33 mouse cellular contexts compared by ENCODE assay signal in genomic region chr12:35951757-35952156, GRCm38 (mm10). TPM values are rescaled to one million over a fixed set of nuclear protein-coding genes. Genes with fewer than 3 reads are reported as not detected.
DNase-seq lines count a peak whose midpoint lies in the region; ATAC-seq and TF ChIP-seq lines count a peak whose summit lies in the region.
"Had no signal": no experiment of that assay in that cellular context is flagged by ENCODE, and none has a peak within 500 bp of the region (broad histone marks: within the 10 kb centered on the region; RNA-seq: fewer than 3 reads in every experiment).

No protein-coding gene starts in this region.

- no peak for TF ChIP-seq CTCF in forebrain, postnatal 0 days (IDR thresholded peaks at IDR 0.05; ENCODE audit: low read depth)
- TF ChIP-seq CTCF in intestine, postnatal 0 days (IDR thresholded peaks at IDR 0.05; ENCODE audit: low read depth): no peak

- H3K4me2 ChIP-seq in forebrain, postnatal 0 days (ENCODE audit: low read depth): no peak overlapping the region
- H3K4me2 ChIP-seq in forebrain, embryonic 16.5 days (ENCODE audit: low read length): no peak overlapping the region
- H3K4me2 ChIP-seq in midbrain, embryonic 16.5 days (ENCODE audit: low read length): no peak overlapping the region
- no peak overlapping the region for H3K4me2 ChIP-seq in intestine, postnatal 0 days (replicated peaks; ENCODE audit: low read depth)
- H3K4me2 ChIP-seq: embryonic facial prominence, embryonic 12.5 days; embryonic facial prominence, embryonic 15.5 days; hindbrain, embryonic 12.5 days; hindbrain, embryonic 15.5 days had no signal

- 18% methylated on average over 1 of the region's 1 CpGs for WGBS in forebrain, postnatal 0 days
- 38% methylated on average over 1 of the region's 1 CpGs for WGBS in forebrain, embryonic 16.5 days
- 38% methylated on average over 1 of the region's 1 CpGs for WGBS in midbrain, embryonic 16.5 days
- WGBS in midbrain, embryonic 10.5 days: 54% methylated on average over 1 of the region's 1 CpGs
- WGBS in intestine, postnatal 0 days: 45% methylated on average over 1 of the region's 1 CpGs

- H3K27ac ChIP-seq in forebrain, postnatal 0 days (ENCODE audit: low read depth, low read length): no peak overlapping the region
- H3K27ac ChIP-seq in forebrain, embryonic 16.5 days (ENCODE audit: low read length): no peak overlapping the region
- H3K27ac ChIP-seq in midbrain, embryonic 16.5 days (ENCODE audit: low read length): no peak overlapping the region
- no peak overlapping the region for H3K27ac ChIP-seq in midbrain, embryonic 10.5 days (replicated peaks)
- no peak overlapping the region for H3K27ac ChIP-seq in intestine, postnatal 0 days (ENCODE audit: low read depth, low read length)
- H3K27ac ChIP-seq: embryonic facial prominence, embryonic 12.5 days; embryonic facial prominence, embryonic 15.5 days; heart, adult 2 months; heart, embryonic 10.5 days; hindbrain, embryonic 12.5 days; hindbrain, embryonic 15.5 days had no signal

- no peaks in the 10 kb centered on the region for H3K9me3 ChIP-seq in forebrain, postnatal 0 days (ENCODE audit: low read length)
- no peaks in the 10 kb centered on the region for H3K9me3 ChIP-seq in forebrain, embryonic 16.5 days (ENCODE audit: control insufficient read depth, low read length)
- H3K9me3 ChIP-seq in midbrain, embryonic 16.5 days (replicated peaks; ENCODE audit: control insufficient read depth, low read length, poor library complexity, severe bottlenecking): no peaks in the 10 kb centered on the region
- H3K9me3 ChIP-seq in midbrain, embryonic 10.5 days (replicated peaks): no peaks in the 10 kb centered on the region
- no peaks in the 10 kb centered on the region for H3K9me3 ChIP-seq in intestine, postnatal 0 days (ENCODE audit: control insufficient read depth)
- H3K9me3 ChIP-seq: embryonic facial prominence, embryonic 12.5 days; embryonic facial prominence, embryonic 15.5 days; heart, embryonic 10.5 days; hindbrain, embryonic 12.5 days; hindbrain, embryonic 15.5 days had no signal

- no peaks in the 10 kb centered on the region for H3K4me1 ChIP-seq in forebrain, postnatal 0 days (ENCODE audit: insufficient read depth)
- H3K4me1 ChIP-seq in forebrain, embryonic 16.5 days (replicated peaks; ENCODE audit: control insufficient read depth, insufficient read depth, low read length): no peaks in the 10 kb centered on the region
- H3K4me1 ChIP-seq in midbrain, embryonic 16.5 days (ENCODE audit: control insufficient read depth, insufficient read depth, low read length): peaks cover 5% of the 10 kb centered on the region; the same call in 1 of the 2 replicates
- peaks cover 12% of the 10 kb centered on the region for H3K4me1 ChIP-seq in midbrain, embryonic 10.5 days
- H3K4me1 ChIP-seq in intestine, postnatal 0 days (replicated peaks; ENCODE audit: control insufficient read depth, insufficient read depth, low read length): no peaks in the 10 kb centered on the region
- H3K4me1 ChIP-seq: embryonic facial prominence, embryonic 12.5 days; embryonic facial prominence, embryonic 15.5 days; heart, embryonic 10.5 days; hindbrain, embryonic 12.5 days; hindbrain, embryonic 15.5 days had no signal

- H3K4me3 ChIP-seq in forebrain, postnatal 0 days (ENCODE audit: low read depth, low read length): no peak overlapping the region
- no peak overlapping the region for H3K4me3 ChIP-seq in forebrain, embryonic 16.5 days (replicated peaks; ENCODE audit: low read length)
- no peak overlapping the region for H3K4me3 ChIP-seq in midbrain, embryonic 16.5 days (ENCODE audit: low read depth, low read length)
- no peak overlapping the region for H3K4me3 ChIP-seq in midbrain, embryonic 10.5 days
- no peak overlapping the region for H3K4me3 ChIP-seq in intestine, postnatal 0 days (ENCODE audit: low read depth, low read length)
- H3K4me3 ChIP-seq: embryonic facial prominence, embryonic 12.5 days; embryonic facial prominence, embryonic 15.5 days; heart, adult 2 months; heart, embryonic 10.5 days; hindbrain, embryonic 12.5 days; hindbrain, embryonic 15.5 days had no signal

- ATAC-seq in forebrain, postnatal 0 days: peak; percentile 73; the same call in 1 of the 2 replicates
- ATAC-seq in forebrain, embryonic 16.5 days: no peak
- peak; percentile 62 for ATAC-seq in midbrain, embryonic 16.5 days
- no peak for ATAC-seq in intestine, postnatal 0 days
- ATAC-seq: activated CD4-positive, CD25-positive, alpha-beta regulatory T cell, adult 4 months; forebrain, embryonic 14.5 days had no signal

- DNase-seq in forebrain, postnatal 0 days: no peak
- DNase-seq in layer of hippocampus, adult 9-10 months (ENCODE audit: low spot score): peak; percentile 30
- no peak for DNase-seq in layer of hippocampus, postnatal 36 days
- DNase-seq in midbrain, embryonic 10.5 days (ENCODE audit: low spot score): no peak
- peak; percentile 2 for DNase-seq in telencephalon, adult 2 months (ENCODE audit: low read depth, low spot score)
- DNase-seq: adrenal gland, adult 8-10 months; adrenal gland, postnatal 25 days; cerebellum, adult 11 months; cerebellum, adult 2 months; cerebellum, adult 9-11 months; cerebellum, postnatal 25 days; gastrocnemius, postnatal 10 days; gastrocnemius, postnatal 36 days; heart, adult 2 months had no signal

- no peak overlapping the region for H3K9ac ChIP-seq in forebrain, postnatal 0 days
- no peak overlapping the region for H3K9ac ChIP-seq in forebrain, embryonic 16.5 days (replicated peaks; ENCODE audit: low read depth, low read length)
- H3K9ac ChIP-seq in midbrain, embryonic 16.5 days (ENCODE audit: low read depth, low read length): no peak overlapping the region
- no peak overlapping the region for H3K9ac ChIP-seq in intestine, postnatal 0 days (ENCODE audit: low read depth, low read length)
- H3K9ac ChIP-seq: embryonic facial prominence, embryonic 12.5 days; embryonic facial prominence, embryonic 15.5 days; hindbrain, embryonic 12.5 days; hindbrain, embryonic 15.5 days had no signal

- no peaks in the 10 kb centered on the region for H3K27me3 ChIP-seq in forebrain, postnatal 0 days (ENCODE audit: insufficient read depth, low read length)
- no peaks in the 10 kb centered on the region for H3K27me3 ChIP-seq in forebrain, embryonic 16.5 days (replicated peaks; ENCODE audit: control insufficient read depth, insufficient read depth, low read length)
- H3K27me3 ChIP-seq in midbrain, embryonic 16.5 days (ENCODE audit: control insufficient read depth, insufficient read depth, low read depth, low read length): no peaks in the 10 kb centered on the region
- no peaks in the 10 kb centered on the region for H3K27me3 ChIP-seq in midbrain, embryonic 10.5 days (ENCODE audit: low read depth, poor library complexity, severe bottlenecking)
- no peaks in the 10 kb centered on the region for H3K27me3 ChIP-seq in intestine, postnatal 0 days (replicated peaks; ENCODE audit: control insufficient read depth, insufficient read depth, low read length)
- H3K27me3 ChIP-seq: embryonic facial prominence, embryonic 12.5 days; embryonic facial prominence, embryonic 15.5 days; hindbrain, embryonic 12.5 days; hindbrain, embryonic 15.5 days had no signal

- H3K36me3 ChIP-seq in forebrain, postnatal 0 days (ENCODE audit: insufficient read depth): no peaks in the 10 kb centered on the region
- H3K36me3 ChIP-seq in forebrain, embryonic 16.5 days (ENCODE audit: control insufficient read depth, insufficient read depth): no peaks in the 10 kb centered on the region
- H3K36me3 ChIP-seq in midbrain, embryonic 16.5 days (ENCODE audit: control insufficient read depth, insufficient read depth, low read length): no peaks in the 10 kb centered on the region
- H3K36me3 ChIP-seq in midbrain, embryonic 10.5 days: no peaks in the 10 kb centered on the region
- H3K36me3 ChIP-seq in intestine, postnatal 0 days (ENCODE audit: control insufficient read depth, insufficient read depth): no peaks in the 10 kb centered on the region
- H3K36me3 ChIP-seq: embryonic facial prominence, embryonic 12.5 days; embryonic facial prominence, embryonic 15.5 days; heart, embryonic 10.5 days; hindbrain, embryonic 12.5 days; hindbrain, embryonic 15.5 days had no signal

RNA-seq across cellular contexts. Expression of gene Agr3, which starts 26.3 kb away (rescaled TPM):
- not detected in 2 replicates for total RNA-seq in forebrain, postnatal 0 days (2014; rRNA removed)
- polyA plus RNA-seq in forebrain, postnatal 0 days (2015; fragmentation: Nextera tagmentation; extraction: Ambion mirVana): not detected in 2 replicates
- not detected in 2 replicates for polyA plus RNA-seq in forebrain, embryonic 16.5 days (2015; fragmentation: Nextera tagmentation; extraction: Ambion mirVana)
- total RNA-seq in layer of hippocampus, postnatal 36 days (2021): not detected
- not detected in 2 replicates for polyA plus RNA-seq in midbrain, embryonic 16.5 days (2015; fragmentation: Nextera tagmentation; extraction: Ambion mirVana)
- not detected in 2 replicates for polyA plus RNA-seq in midbrain, embryonic 10.5 days (2016; fragmentation: Nextera tagmentation; extraction: Ambion mirVana)
- 0.25 and 0.43 TPM in 2 replicates for polyA plus RNA-seq in intestine, postnatal 0 days (2015; fragmentation: Nextera tagmentation; extraction: Ambion mirVana)
- total RNA-seq: adrenal gland, adult 8-10 months; adrenal gland, postnatal 25 days; common myeloid progenitor, adult 5-6 weeks; ES-E14; gastrocnemius, adult 18-20 months; gastrocnemius, postnatal 10 days; gastrocnemius, postnatal 36 days; granulocyte monocyte progenitor cell, adult 5-6 weeks; heart, adult 2 months; heart, postnatal 25 days; hematopoietic stem cell, adult 5-6 weeks had no signal
- polyA plus RNA-seq: activated CD4-positive, CD25-positive, alpha-beta regulatory T cell, adult 4 months; cerebellum, adult 2 months; forebrain, embryonic 14.5 days; heart, embryonic 10.5 days; heart, embryonic 14.5 days; heart, postnatal 0 days; hindbrain, embryonic 12.5 days had no signal

RNA-seq across cellular contexts. Expression of gene Agr2, which starts 41.0 kb away (rescaled TPM):
- total RNA-seq in forebrain, postnatal 0 days (2014; rRNA removed): not detected in 2 replicates
- polyA plus RNA-seq in forebrain, postnatal 0 days (2015; fragmentation: Nextera tagmentation; extraction: Ambion mirVana): 0.19 and 0.21 TPM in 2 replicates
- polyA plus RNA-seq in forebrain, embryonic 16.5 days (2015; fragmentation: Nextera tagmentation; extraction: Ambion mirVana): not detected in 2 replicates
- total RNA-seq in layer of hippocampus, postnatal 36 days (2021): not detected
- polyA plus RNA-seq in midbrain, embryonic 16.5 days (2015; fragmentation: Nextera tagmentation; extraction: Ambion mirVana): 0.23 TPM in 1 of 2 replicates, not detected in the other
- polyA plus RNA-seq in midbrain, embryonic 10.5 days (2016; fragmentation: Nextera tagmentation; extraction: Ambion mirVana): 0.40 TPM in 1 of 2 replicates, not detected in the other
- 438 and 502 TPM in 2 replicates for polyA plus RNA-seq in intestine, postnatal 0 days (2015; fragmentation: Nextera tagmentation; extraction: Ambion mirVana)
- total RNA-seq: adrenal gland, adult 8-10 months; adrenal gland, postnatal 25 days; common myeloid progenitor, adult 5-6 weeks; ES-E14; gastrocnemius, adult 18-20 months; gastrocnemius, postnatal 10 days; gastrocnemius, postnatal 36 days; granulocyte monocyte progenitor cell, adult 5-6 weeks; heart, adult 2 months; heart, postnatal 25 days; hematopoietic stem cell, adult 5-6 weeks had no signal
- polyA plus RNA-seq: activated CD4-positive, CD25-positive, alpha-beta regulatory T cell, adult 4 months; cerebellum, adult 2 months; forebrain, embryonic 11.5 days; forebrain, embryonic 14.5 days; heart, embryonic 10.5 days; heart, postnatal 0 days had no signal

Comparison
In these comparisons a context has a peak if more than half of its experiments do, and no peak if none do; other contexts are left out.
1. ATAC-seq: peak in forebrain, postnatal 0 days (single experiment) and midbrain, embryonic 16.5 days (single experiment); none in forebrain, embryonic 16.5 days (single experiment) and intestine, postnatal 0 days (single experiment).
2. DNase-seq: peak in layer of hippocampus, adult 9-10 months (single experiment) and telencephalon, adult 2 months (single experiment); none in forebrain, postnatal 0 days (single experiment), layer of hippocampus, postnatal 36 days (0 of 2) and midbrain, embryonic 10.5 days (single experiment).
3. RNA of gene Agr2, which starts 41.0 kb away (polyA plus RNA-seq): 438 to 502 TPM in intestine, postnatal 0 days; 0.23 TPM in midbrain, embryonic 16.5 days, 0.19 to 0.21 TPM in forebrain, postnatal 0 days, not detected in forebrain, embryonic 16.5 days and 0.40 TPM in midbrain, embryonic 10.5 days; every median in the first group is over 100 times any median in the second.